Mouse (Mus musculus): Measurements from ENCODE around the gene Olfr1408. TPM values are rescaled to one million over a fixed set of nuclear protein-coding genes. Genes with fewer than 3 reads are reported as not detected.

Gene Olfr1408
- not detected in 2 replicates for polyA plus RNA-seq (2015; fragmentation: Nextera tagmentation; extraction: Ambion mirVana)

DNA sequence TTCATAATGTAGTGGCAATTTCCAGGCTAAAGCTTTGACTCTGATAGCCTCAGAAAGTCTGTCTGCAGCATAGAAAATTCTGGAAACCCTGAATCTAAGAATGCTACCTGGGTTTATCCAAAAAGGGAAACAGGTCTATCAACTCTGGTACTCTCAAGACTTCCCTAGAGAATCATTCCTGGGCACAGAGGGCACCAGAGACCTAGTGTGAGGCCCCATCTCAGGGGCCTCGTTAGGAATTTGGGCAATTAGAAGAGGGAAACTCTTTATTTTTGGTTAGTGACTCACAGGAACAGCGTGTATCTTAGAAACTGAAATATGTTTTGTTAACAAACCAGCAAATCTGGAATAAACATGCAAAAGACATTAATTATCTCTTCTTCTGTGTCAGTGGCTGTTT lies at the start of gene Olfr1408:
TSS of gene Olfr1408 (minus strand) at position 101 of the 400 bp plus-strand sequence.
- no peak within 1 kb of the TSS for H3K4me3 ChIP-seq (ENCODE audit: low read length)
- H3K9me3 ChIP-seq (ENCODE audit: control insufficient read depth, low read length), result no peaks in the 10 kb centered on the region
- no peaks in the 10 kb centered on the region for H3K4me1 ChIP-seq (ENCODE audit: control insufficient read depth, insufficient read depth, low read depth, low read length)
- no peaks in the 10 kb centered on the region for H3K27me3 ChIP-seq (replicated peaks; ENCODE audit: control insufficient read depth, insufficient read depth, low read length)
- H3K4me2 ChIP-seq (ENCODE audit: low read length), result no peak within 1 kb of the TSS
- 82% methylated on average over 2 of the region's 2 CpGs for WGBS
- no peak within 1 kb of the TSS for H3K9ac ChIP-seq (ENCODE audit: low read depth, low read length)
- ATAC-seq, result no peak
- no peaks in the 10 kb centered on the region for H3K36me3 ChIP-seq (ENCODE audit: control insufficient read depth, insufficient read depth, low read length)
- H3K27ac ChIP-seq (ENCODE audit: low read depth, low read length), result no peak within 1 kb of the TSS

DNA sequence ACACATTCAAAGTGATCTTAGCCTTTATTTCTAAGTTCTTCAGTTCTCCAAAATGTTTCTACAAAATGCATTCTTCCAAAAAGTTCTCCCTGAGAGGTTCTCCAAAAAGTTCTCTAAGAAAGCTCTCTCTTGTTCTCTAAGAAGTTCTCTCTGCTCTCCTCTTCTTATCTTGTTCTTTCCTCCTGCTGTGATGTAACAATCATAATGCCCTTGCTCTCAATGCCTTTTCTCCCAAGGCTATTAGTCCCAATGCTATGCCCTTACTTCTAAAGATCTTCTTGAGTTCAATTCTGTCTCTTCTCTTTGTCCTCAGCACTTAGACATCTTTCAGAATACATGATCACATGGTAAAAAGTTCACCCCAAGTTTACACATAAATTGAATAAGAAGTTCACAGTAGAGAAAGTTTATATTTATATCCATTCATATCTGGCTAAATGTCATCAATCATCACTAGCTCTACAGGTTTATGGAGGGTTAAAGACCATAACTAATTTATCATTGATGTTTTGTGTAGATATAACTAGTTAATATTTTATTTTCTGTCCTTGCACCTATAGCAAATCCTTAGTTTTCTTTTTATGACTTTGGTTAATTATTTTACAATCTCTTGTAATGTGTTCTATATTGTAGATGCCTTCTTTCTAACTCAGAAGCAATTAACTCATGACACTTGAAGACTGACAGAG lies 37.1 kb upstream of the Olfr1408 start:
- no peak overlapping the region for H3K27ac ChIP-seq (ENCODE audit: low read depth, low read length)
- H3K36me3 ChIP-seq (ENCODE audit: control insufficient read depth, insufficient read depth, low read length), result no peaks in the 10 kb centered on the region
- H3K27me3 ChIP-seq (replicated peaks; ENCODE audit: control insufficient read depth, insufficient read depth, low read length), result no peaks in the 10 kb centered on the region
- no peak overlapping the region for H3K9ac ChIP-seq (ENCODE audit: low read depth, low read length)
- H3K4me3 ChIP-seq (ENCODE audit: low read length), result no peak overlapping the region
- no peaks in the 10 kb centered on the region for H3K9me3 ChIP-seq (ENCODE audit: control insufficient read depth, low read length)
- no peaks in the 10 kb centered on the region for H3K4me1 ChIP-seq (ENCODE audit: control insufficient read depth, insufficient read depth, low read depth, low read length)
- ATAC-seq, result no peak
- H3K4me2 ChIP-seq (ENCODE audit: low read length), result no peak overlapping the region

Other genes with a start within 250 kb of the Olfr1408 start
- not detected in 2 replicates for gene Apcs, start 242.3 kb downstream of the Olfr1408 start, polyA plus RNA-seq (2015; fragmentation: Nextera tagmentation; extraction: Ambion mirVana)
- not detected in 2 replicates for gene Olfr16, start 187.0 kb downstream of the Olfr1408 start, polyA plus RNA-seq (2015; fragmentation: Nextera tagmentation; extraction: Ambion mirVana)
- gene Olfr1406, start 53.3 kb upstream of the Olfr1408 start, polyA plus RNA-seq (2015; fragmentation: Nextera tagmentation; extraction: Ambion mirVana), result not detected in 2 replicates
- gene Olfr218, start 60.4 kb upstream of the Olfr1408 start, polyA plus RNA-seq (2015; fragmentation: Nextera tagmentation; extraction: Ambion mirVana), result not detected in 2 replicates
- gene Olfr1404, start 75.0 kb upstream of the Olfr1408 start, polyA plus RNA-seq (2015; fragmentation: Nextera tagmentation; extraction: Ambion mirVana), result not detected in 2 replicates
- gene Fcer1a, start 89.8 kb upstream of the Olfr1408 start, polyA plus RNA-seq (2015; fragmentation: Nextera tagmentation; extraction: Ambion mirVana), result not detected in 2 replicates
- not detected in 2 replicates for gene Olfr418, start 128.6 kb upstream of the Olfr1408 start, polyA plus RNA-seq (2015; fragmentation: Nextera tagmentation; extraction: Ambion mirVana)
- not detected in 2 replicates for gene Mptx2, start 140.4 kb upstream of the Olfr1408 start, polyA plus RNA-seq (2015; fragmentation: Nextera tagmentation; extraction: Ambion mirVana)
- 17.5 and 20.4 TPM in 2 replicates for gene Ackr1, start 196.4 kb upstream of the Olfr1408 start, polyA plus RNA-seq (2015; fragmentation: Nextera tagmentation; extraction: Ambion mirVana)
- 0.99 and 1.6 TPM in 2 replicates for gene Aim2, start 213.5 kb upstream of the Olfr1408 start, polyA plus RNA-seq (2015; fragmentation: Nextera tagmentation; extraction: Ambion mirVana)
- gene Cadm3, start 230.3 kb upstream of the Olfr1408 start, polyA plus RNA-seq (2015; fragmentation: Nextera tagmentation; extraction: Ambion mirVana), result 64.9 and 70.2 TPM in 2 replicates

Data from hindbrain, embryonic 16.5 days (tissue).